Mouse (Mus musculus): ENCODE data around the gene Hnrnpk.
"Not testable (repeated sequence)": the region's sequence is repeated elsewhere in the genome, so short reads cannot be mapped to it uniquely, and the experiment has no call there.

Hnrnpk gene

DNA sequence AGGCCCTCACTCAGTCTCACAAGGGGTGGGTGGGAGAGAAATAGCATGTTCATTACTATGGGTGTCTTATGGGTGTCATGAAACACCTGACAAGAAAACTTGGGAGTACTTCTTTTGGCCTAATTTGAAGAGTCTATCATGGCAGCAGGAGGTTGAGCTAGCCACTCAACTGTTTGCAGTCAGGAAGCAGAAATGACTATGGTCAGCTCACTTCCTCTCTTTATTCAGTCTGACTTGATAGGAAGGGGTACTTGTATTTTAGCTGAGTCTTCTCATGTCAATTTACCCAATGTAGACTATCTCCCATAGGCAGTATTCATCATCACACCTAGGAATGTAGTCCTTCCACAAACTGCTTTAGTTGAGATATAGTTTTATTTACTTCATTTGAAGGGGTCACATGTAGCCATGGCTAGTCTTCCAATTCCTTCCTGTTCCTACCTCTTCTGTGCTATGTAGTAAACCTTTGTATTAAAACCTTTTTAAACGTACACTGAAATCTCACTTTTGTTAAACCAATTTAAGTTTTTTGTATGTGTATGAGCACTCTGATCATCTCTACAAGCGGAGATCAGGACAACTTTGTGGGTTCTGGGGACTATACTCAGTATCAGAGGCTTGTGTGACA lies 13.7 kb downstream of the Hnrnpk start:
- DNase-seq (ENCODE audit: low spot score), result no peak

DNA sequence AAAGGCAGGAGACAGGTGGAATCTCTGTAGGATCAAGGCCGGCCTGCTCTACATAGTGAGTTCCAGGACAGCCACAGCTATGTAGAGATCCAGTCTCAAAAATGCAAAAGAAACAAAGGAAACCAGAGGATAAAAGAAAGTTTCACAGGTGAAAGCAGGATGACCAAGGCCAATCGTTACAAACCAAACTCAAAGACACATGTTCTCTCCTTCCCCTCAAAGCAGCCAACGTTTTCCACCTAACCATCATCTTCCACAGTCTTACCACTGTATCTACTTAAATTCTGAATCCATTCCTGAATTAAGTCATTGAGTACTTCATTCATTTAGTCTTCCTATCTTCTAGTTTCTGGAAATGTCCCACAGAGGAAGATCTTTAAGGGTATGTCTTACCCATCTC lies 14.8 kb downstream of the Hnrnpk start:
- DNase-seq (ENCODE audit: low spot score), result no peak

DNA sequence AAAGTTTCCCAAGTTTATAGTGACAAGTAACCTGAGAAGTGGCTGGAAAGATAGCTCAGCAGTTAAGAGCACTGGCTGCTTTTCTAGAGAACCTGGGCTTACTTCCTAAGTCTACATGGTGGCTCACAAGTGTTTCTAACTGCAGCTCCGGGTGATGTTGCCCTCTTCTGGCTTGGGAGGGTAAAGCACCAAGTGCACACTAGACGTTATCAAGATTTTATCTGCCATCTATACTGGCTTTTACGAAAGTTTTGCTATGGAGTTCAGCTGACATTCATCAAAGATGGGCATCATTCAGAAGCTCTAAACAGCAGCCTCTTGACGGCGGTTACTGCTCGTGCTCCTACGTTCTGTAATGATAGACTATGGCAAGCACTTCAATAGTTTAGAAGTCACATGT lies 15.2 kb downstream of the Hnrnpk start:
- DNase-seq (ENCODE audit: low spot score), result peak; percentile 48

DNA sequence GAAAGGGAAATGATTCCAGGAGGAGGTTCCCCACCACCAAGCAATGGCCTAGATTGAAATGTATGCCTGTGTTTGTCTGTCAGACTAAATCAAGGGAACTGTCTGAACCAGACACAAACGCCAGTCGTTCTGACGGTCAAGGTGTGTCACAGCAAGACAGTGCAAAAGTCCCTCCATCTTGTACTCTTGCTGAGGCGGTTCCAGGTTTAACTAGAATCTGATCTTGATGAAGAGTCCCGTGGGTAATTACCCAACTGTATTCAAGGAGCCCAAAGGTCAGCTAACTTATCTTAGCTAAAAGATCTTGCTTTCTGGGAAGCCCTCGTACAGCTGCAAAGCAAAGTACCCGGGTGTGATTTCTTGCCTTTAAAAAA lies 17.6 kb downstream of the Hnrnpk start:
- DNase-seq (ENCODE audit: low spot score), result no peak

DNA sequence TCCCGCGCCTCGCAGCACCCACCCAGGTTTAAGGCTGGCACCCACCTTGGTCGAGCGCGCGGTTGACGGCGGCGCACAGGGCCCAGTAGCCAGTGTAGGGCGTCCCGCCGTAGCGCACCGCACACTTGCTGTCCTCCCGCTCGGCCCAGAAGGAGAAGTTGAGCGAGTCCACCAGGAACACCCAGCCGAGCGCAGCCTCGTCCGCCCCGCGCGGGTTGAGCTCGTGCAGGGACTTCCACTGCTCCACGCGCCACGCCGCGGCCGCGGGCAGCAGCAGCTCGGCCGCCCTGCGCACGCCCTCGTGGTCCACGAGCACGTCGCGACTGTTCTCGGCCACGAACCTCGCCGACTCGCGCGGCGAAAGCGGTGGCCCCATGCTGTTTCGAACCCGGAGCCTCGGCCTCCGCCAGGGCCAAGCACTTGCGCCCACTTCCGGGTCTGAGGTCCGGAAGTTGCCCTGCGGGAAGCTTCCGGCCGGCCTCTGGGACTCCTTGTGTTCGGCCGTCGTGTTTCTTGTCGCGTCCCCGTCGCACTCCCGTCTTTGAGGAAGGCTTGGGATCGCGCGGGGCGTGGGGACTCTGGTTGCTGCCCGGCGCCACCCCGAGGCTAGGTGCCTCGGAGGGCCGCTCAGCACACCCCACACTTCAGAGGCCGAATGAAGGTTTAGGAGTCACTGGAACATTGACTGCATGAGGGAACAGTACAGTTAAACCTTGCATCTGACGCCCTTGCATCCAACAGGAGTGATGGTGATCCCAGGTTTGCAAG lies 18.2 kb downstream of the Hnrnpk start, which contains the start of gene 2210016F16Rik:
2210016F16Rik (minus strand) TSS at position 447 of the 768 bp plus-strand sequence.
- no peak for DNase-seq (ENCODE audit: low spot score)

DNA sequence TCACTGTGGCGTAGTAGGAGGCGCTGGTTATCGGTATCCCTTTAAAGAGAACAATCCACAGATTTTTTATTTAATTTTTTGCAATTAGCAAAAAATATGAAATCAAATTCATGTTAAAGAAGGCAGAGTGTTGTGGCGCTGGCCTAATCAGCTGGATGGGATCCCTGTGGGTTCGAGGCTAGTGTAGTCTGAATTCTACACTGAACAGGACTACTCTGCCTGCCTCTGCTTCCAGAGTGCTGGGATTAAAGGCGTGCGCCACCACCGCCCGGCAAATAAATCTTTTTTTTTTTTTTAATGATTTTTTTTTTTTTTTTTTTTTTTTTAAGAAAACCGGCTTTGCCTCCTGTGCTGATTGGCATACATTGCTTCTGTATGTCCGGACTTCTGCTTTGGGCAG lies 18.8 kb downstream of the Hnrnpk start:
- no peak for DNase-seq (ENCODE audit: low spot score)

DNA sequence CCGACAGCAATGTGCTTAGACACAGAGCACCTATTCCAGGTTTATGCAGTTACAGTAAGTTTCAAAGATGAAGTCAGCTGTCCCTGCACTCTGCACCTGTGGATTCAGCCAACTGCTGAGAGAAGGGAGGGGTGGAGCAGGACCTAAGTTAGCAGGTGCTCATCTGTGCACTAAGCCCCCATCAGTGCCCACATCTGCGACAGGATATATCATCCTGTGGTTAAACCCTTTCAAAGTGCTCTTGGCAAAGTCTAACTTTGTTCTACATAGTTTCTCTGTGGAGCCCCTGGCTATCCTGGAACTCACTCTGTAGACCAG lies 30.0 kb downstream of the Hnrnpk start:
- no peak for DNase-seq (ENCODE audit: low spot score)

DNA sequence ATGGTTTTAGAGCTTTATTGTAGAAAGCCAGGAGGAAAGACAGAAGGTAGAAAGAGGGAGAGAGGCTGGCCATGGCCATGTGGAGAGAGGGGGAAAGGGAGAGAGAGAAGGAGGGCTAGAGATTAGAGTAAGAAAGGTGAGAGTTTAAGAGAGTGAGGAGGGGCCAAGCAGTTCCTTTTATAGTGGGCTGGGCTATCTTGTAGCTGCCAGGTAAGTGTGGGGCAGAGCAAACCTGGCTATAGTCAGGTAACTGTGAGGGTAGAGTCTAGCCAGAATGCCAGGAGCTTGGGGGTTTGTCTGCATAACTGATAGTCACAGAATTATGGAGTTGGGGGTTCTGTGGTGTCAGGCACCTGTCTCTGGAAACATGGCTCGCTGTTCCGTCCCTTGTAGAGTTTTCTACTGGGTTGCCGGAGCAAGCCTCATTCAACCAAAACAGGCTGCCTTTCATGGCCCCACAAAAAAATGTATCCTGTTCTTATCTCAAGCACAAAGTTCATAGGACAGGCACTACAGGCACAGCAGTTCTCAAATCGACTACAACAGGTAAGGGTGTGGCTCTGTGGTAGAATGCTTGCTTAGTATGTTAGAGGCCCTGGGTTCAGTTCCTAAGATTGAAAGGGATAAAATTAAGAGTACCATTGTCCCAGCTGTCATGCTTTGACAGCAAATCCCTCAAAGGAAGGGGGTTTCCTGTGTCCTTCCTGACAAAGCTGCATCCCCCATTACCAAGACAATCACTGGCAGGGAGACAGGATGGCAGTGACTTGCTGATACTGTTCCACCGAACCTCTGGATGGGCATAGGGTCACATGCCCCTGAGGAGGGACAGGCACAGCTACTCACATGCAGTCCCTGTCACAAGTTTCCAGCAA lies 30.6 kb downstream of the Hnrnpk start:
- DNase-seq (ENCODE audit: low spot score), result no peak

DNA sequence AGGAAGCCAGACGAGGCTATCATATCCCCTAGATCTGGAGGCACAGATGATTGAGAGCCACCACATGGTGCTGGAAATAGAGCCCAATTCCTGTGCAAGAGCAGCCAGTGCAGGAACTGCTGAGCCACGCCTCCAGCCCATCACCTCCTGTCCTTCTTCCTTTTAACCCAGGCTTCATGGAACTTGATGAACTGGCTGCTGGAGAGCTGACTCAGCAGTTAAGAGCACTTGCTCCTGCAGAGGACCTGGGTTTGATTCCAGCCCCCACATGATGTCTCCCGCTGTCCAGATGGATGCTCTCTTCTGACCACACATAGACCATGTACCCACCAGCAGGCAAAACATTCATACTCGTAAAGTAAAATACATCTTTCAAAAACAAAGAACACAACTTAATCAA lies 34.3 kb downstream of the Hnrnpk start:
- DNase-seq (ENCODE audit: low spot score), result no peak

DNA sequence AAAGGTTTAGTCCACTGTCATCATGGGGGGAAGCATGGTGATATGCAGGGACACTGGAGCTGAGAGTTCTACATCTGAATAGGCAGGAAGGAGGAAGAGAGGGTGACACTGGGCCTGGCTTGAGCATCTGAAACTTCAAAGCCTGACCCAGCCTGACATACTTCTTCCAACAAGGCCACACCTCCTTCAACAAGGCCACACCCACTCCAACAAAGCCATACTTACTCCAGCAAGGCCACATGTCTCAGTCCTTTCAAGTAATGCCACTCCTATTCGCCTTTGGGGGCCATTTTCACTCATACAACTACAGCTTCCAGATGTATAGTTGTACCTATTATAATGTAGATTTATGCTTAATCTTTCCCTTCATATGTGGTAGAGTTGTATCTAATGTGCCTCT lies 35.5 kb downstream of the Hnrnpk start:
- DNase-seq (ENCODE audit: low spot score), result no peak

DNA sequence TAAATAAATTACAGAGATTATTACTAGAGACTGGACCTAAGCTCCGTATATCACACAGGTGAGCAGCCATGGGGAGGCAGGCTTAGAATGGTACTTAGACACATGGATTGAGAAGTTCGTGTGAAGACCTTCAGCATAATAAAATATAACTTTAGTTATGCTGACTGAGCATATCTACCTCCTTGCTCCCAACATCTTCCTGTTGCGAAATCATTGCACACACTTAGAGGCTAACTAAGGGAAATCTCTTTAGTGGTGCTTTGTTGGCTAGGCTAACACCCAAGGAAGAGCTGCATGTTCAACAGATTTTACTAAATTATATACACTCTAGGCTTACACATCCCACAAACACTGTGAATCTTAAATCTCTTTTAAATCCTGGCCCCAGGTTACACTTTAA lies 36.8 kb downstream of the Hnrnpk start:
- DNase-seq (ENCODE audit: low spot score), result no peak

DNA sequence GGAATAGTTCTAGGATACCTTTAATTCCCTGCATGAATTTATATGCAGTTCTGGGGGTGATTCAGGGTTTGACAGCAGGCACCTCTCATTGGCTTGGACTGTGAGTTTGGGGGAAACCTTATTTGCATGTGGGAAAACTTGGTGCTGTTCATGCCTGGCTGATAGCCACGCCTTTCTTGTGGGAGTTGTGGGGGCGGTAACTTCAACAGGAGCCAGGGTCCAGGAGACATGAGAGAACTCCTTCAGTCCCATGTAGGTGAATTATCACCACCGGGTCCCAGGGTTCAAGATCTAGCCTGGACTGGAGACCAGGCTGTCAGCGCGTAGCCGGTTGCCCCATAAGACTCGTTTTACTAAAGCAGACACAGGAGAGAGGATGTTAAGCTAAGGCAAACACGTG lies 38.0 kb downstream of the Hnrnpk start:
- not testable (repeated sequence) for DNase-seq (ENCODE audit: low spot score)

DNA sequence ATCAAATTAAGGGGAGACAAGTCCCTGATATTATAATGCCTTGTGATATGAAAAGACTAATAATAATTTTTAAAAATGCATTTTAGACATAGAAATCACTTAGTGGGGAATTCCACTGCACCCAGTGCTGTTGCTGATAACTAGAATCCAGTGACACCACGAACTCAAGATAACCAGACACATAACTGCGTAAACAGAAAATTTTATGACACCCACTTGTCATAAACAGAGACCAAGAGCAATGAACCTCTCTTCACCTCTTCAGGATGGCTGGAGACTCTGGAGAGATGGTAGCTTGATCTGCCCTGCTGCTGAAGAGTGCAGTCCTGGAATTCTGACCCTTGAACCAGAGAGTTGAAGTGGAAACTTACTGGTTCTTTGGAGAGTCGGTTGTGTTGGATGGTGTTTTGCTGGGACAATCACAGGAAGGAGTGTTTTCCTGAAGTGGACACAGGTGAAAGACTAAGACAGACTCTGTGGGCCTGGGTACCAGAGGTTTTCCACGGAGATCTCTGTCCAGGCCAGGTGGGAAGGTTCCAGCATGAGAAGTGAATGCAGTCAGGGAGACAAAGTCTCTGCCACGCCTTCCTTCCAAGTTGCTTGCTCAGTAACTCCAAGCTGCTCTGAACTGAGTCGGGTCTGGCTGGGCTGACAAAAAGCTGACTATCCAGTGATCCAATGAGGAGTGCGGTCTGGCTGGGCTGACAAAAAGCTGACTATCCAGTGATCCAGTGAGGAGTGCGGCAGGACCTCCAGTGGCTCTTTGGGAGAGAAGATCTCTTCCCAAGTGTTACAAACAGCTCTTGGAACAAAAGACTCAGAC lies 38.6 kb downstream of the Hnrnpk start:
- no peak for DNase-seq (ENCODE audit: low spot score)

DNA sequence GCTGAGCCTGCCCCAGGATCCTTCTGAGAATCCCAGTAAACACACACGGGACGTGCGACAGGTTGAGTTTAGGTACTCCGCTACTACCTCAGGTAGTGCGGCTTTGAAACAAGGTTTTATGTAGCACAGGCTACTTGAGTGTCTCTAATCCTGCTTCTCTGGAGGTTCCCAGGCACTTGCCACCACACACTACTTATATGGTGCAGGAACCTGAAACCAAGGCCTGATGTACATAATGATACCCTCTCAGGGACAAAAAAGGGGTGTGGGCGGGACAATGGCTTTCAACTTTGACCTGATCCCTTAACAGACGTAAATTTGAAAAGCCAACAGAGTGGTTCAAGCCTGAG lies 43.9 kb downstream of the Hnrnpk start:
- no peak for DNase-seq (ENCODE audit: low spot score)

DNA sequence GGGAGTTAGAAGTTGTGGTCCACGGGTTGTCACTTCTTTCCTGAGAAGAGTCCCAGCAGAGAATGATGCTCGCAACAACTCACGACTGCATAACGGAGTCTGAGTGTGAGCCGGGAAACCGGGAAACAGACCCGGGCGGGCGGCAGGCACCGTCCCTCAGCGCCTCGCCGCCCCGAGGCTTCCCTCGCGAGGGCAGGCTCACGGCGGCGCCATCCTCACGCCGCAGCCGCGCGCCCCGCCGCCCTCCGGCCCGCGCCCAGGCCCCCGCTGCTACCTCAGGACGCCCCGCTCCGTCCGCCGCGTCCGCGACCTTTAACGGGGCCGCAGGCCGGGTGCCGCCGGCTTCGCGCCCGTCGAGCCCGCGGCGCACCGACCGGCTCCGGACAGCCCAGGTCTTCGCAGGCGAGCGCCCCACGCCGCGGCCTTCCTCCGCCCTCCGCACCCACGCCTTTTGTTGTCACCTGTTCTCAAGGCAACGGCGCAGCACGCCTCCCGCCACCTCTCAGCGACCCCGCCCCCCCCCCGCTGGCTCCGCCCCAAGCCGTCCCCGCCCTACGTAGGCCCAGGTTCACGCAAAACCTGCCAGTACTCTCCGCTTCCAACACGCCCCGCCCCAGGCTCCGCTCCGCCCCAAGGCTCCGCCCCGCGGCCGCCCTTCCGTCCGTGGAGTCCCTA lies 44.4 kb downstream of the Hnrnpk start, which contains the start of gene Kif27:
Kif27 (minus strand) TSS at position 494 of the 675 bp plus-strand sequence.
- DNase-seq (ENCODE audit: low spot score), result no peak

DNA sequence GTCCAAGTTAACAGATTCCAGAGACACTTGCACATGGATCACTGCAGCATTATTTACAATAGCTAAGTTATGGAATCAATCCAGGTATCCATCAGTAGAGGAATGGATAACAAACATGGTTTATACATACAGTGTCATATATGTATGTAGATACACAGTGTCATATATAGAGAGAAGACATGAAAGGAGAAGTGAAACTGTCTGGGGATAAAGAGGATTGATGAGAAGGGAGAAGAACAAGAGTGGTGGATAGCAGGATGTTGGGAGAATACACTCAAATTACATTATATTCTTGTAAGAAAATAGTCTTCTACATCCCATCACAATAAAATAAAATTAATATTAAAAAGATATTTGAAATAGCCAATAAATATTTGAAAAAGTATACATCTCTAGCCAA lies 50.1 kb downstream of the Hnrnpk start:
- DNase-seq (ENCODE audit: low spot score), result no peak

DNA sequence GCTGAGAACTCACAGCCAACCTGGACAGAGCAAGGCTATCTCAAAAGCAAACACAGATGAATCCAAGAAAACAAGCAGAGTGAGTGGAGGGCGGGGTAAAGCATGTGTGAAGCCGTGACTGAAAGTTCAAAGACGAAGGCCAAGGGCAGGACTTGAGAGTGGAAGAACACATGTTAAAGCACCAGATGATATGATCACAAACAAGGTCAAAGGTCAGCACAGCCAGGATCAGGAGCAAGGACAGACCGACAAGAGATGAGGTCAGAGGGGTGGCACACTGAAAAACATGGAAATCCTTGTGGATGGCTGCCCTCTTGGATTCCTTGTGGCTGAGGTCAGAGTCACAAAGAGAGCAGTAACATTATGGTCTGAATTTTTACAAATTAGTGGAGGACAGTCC lies 52.5 kb downstream of the Hnrnpk start:
- no peak for DNase-seq (ENCODE audit: low spot score)

DNA sequence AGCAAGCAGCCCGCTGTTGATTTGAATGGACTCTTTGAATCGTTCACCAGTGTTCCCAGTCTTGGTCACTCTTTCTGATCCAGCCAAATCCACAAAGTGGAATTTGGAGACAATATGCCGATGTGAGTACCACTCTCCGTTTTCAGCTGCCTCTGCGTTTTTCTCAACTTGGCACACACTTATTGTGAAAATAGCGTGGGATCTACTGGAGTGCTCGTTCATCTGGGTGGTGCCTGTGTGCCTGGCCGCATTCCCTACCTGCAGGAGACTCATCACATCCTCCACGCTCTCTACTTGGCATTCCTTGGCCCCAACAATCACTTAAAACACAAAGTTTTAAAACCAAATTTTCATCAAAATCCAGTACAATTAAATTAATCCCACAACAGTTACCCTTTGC lies 58.6 kb downstream of the Hnrnpk start:
- DNase-seq (ENCODE audit: low spot score), result no peak
